Mouse (Mus musculus) brain, embryonic 14.5 days (tissue): ENCODE results near the gene Glt28d2. TPM values are rescaled to one million over a fixed set of nuclear protein-coding genes. Genes with fewer than 3 reads are reported as not detected.
A peak's percentile ranks its signal among the peaks of the same experiment; 100 is the strongest.

Experiments used
- DNase-seq: peaks from one replicate; pipeline ENCODE4 v3.0.0-alpha.2; 2011; ENCODE audit warnings: low read depth
- CTCF ChIP-seq: fragments of 200-500 bp; IDR thresholded peaks from 2 replicates; pipeline ENCODE4 v1.5.1; 2012; ENCODE audit warnings: inconsistent platforms, mild to moderate bottlenecking, moderate library complexity, borderline replicate concordance; ENCODE audit not compliant: insufficient read depth, insufficient read length; ENCODE audit errors: extremely low read depth
- POLR2A ChIP-seq: fragments of 200-500 bp; IDR thresholded peaks from 2 replicates; pipeline ENCODE4 v1.6.1; 2012; ENCODE audit warnings: mild to moderate bottlenecking, inconsistent platforms, borderline replicate concordance; ENCODE audit not compliant: poor library complexity, insufficient read depth, insufficient read length, severe bottlenecking; ENCODE audit errors: extremely low read depth
- polyA plus RNA-seq: library from polyadenylated mRNA; depleted of rRNA; stranded (reverse); fragments of >200 nt; gene quantifications from 2 replicates; pipeline ENCODE4 v1.2.3, GENCODE M21; 2012; rRNA removed

Gene Glt28d2
- polyA plus RNA-seq, 1 experiment: 0.10 TPM

- TF ChIP-seq POLR2A: no peak
- no peak for TF ChIP-seq CTCF
- peak; percentile 24 for DNase-seq
These were observed 45.7 kb downstream of the Glt28d2 start for GRCm38 (mm10) chr3:85841454-85842176.

- no peak for DNase-seq
- TF ChIP-seq POLR2A: no peak
- TF ChIP-seq CTCF: no peak
These were observed 53.7 kb downstream of the Glt28d2 start for GRCm38 (mm10) chr3:85833627-85834026.

GRCm38 (mm10) chr3:85832490-85833155, 54.7 kb downstream of the Glt28d2 start:
- DNase-seq: peak; percentile 8
- TF ChIP-seq CTCF (no peak), POLR2A (no peak)

GRCm38 (mm10) chr3:85831785-85832184, 55.5 kb downstream of the Glt28d2 start:
- TF ChIP-seq POLR2A: no peak
- no peak for TF ChIP-seq CTCF

GRCm38 (mm10) chr3:85829047-85829446, 58.3 kb downstream of the Glt28d2 start:
- TF ChIP-seq POLR2A (no peak), CTCF (no peak)
- DNase-seq: peak; percentile 56

More at GRCm38 (mm10) chr3:85831785-85832184, 55.5 kb downstream of the Glt28d2 start:
- DNase-seq: no peak

- no peak for TF ChIP-seq CTCF
- TF ChIP-seq POLR2A: no peak
- DNase-seq: peak; percentile 35
These were observed 59.5 kb downstream of the Glt28d2 start for GRCm38 (mm10) chr3:85827815-85828214.

GRCm38 (mm10) chr3:85827283-85827682, 60.0 kb downstream of the Glt28d2 start:
- TF ChIP-seq CTCF: no peak
- no peak for TF ChIP-seq POLR2A
- DNase-seq: no peak

- DNase-seq: peak; percentile 66
- TF ChIP-seq CTCF (no peak), POLR2A (no peak)
These were observed 66.3 kb downstream of the Glt28d2 start for GRCm38 (mm10) chr3:85820839-85821548.

Other genes with a start within 250 kb of the Glt28d2 start
- gene Fam160a1, start 70.2 kb downstream of the Glt28d2 start, polyA plus RNA-seq: 0.49 and 0.53 TPM in 2 replicates
- 0.08 and 0.53 TPM in 2 replicates for gene Gm37240, start within 50 bp of the Glt28d2 start, polyA plus RNA-seq
- 13.4 and 19.4 TPM in 2 replicates for gene Sh3d19, start 83.6 kb upstream of the Glt28d2 start, polyA plus RNA-seq
- not detected in 2 replicates for gene Prss48, start 115.0 kb upstream of the Glt28d2 start, polyA plus RNA-seq